Mouse (Mus musculus): ENCODE measurements around the gene Spata13.

Gene Spata13

DNA sequence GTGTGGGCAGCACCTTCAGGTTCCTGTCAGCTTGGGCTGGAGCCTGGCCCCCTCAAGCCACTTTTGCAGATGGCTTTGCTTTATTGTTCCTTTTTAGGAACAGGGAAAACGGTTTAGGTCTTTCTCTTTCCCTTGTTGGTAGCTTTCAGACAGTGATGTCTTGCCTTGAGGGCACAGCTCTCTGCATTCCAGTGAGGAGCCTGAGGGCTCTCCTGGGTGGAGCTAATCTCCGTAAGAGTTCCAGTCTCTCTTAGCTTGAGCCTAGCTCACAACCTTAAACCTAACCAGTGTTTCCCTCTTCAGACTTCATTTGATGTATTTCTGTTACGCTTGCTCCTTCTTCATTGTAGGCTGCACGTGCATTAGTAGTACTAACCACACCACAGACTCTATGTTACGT is 81.9 kb downstream of the Spata13 start:
- DNase-seq (ENCODE audit: low spot score) = no peak

DNA sequence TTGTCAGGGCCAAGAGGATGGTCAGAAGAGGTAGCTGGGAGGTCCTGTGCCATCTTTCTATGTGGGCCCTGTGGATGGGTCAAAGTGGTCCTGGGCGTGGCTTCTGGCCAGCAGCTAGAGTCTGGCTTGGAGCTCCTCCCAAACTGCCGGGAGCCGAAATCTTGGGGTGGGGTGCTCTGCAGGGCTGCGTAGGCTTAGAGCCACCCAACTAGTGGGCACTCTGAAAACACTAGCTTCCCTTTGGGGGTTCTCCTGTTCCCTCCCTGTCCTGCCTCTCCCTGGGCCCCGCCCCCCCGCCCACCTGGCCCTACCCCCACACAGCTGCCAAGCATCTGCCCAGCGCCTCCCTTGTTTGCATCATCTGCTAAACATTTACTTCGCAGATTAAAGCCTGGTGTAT is 87.5 kb downstream of the Spata13 start:
- DNase-seq (ENCODE audit: low spot score) = no peak

DNA sequence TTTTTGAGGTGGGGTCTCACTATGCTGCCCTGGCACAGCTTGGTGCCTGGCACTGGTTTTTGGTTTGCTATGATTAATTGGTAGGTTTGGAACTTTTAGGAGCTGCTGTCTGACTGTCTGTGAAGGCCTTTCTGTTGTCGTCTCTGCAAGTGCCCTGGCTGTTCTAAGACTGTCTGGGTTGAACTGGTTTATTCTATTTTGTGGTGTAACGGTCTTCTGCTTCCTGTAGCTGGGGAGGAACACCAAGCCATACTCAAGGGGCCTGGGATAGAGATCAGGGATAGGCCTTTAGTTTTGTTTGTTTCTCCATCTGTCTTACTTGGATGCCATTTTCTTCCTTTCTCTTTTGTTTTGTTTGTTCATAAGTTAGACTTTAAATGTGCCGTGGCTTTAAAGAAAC is 88.1 kb downstream of the Spata13 start:
- DNase-seq (ENCODE audit: low spot score) = no peak

DNA sequence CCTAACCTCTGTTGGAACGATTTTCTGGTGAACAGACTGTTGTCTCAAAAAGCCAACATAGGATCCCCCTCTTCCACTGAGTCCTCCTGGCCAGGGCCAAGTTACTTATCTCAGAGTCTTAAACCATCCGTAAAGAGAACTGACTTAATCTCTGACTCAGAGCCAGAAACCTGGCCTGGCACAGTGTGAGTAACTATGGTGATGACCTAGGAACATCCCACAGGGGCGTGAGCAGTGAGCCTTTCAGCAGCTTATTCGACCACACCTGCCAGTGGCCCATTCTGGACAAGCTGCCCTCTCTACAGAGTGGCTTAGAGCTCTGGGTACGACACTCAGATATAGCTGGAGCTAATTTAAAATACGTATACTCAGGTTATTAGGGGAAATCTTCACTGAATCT is 92.3 kb downstream of the Spata13 start:
- peak; percentile 48 for DNase-seq (ENCODE audit: low spot score)

DNA sequence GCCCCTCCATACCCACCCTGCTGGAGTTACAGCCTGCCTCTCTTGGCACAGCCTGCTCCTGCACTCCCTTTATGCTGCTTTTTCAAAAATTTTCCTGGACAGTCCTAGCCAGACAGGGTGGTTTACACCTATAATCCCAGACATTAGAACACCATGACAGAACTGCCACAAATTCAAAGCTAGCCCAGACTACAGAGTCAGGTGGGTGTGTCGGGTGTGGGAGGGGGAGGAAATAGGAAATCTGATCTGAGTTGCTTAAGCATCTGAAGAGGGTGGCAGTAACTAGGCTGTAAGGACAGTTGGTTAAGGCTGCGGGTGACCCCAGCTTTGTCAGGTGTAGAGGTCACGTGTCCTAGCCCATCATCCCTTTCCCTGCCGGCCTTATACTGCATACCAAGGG is 93.3 kb downstream of the Spata13 start:
- DNase-seq (ENCODE audit: low spot score) = no peak

DNA sequence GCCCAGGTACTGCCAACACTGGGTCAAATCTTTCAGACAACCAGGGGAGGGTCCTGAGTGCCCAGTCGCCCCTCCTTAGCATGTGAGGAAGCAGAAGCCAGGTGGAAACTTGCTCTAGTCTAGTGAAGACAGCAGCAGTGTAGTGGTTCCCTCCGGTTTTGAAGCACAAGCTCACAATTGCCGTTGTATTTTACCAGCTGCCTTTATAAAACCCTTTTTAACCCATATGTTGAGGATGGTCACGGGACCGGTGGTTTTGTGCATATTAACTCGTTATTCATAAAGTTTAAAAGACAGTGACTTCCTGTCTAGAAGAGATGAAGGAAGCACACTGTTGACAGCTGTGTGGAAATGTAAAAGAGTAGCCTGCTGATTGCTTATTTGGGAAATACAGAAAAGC is 98.3 kb downstream of the Spata13 start:
- no peak for DNase-seq (ENCODE audit: low spot score)

DNA sequence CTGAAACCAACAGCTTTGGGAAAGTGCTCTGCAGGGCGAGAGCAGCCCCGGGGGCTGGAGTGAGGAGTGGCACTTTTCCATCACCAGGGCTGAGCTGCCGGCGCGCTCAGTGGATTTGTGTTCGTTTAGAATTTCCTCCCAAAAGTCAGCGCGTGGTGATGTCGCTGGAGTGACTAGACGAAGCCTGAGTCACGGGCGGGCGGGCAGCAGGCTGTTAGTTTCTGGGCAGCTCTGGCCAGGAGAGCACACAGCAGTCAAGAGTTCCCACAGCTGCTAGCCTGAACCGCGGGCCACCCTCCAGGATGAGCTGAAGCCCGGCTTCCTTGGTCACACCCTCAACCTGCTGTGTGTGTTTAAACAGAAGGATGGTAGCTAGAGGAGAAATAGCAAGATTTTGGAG is 99.0 kb downstream of the Spata13 start:
- peak; percentile 21 for DNase-seq (ENCODE audit: low spot score)

DNA sequence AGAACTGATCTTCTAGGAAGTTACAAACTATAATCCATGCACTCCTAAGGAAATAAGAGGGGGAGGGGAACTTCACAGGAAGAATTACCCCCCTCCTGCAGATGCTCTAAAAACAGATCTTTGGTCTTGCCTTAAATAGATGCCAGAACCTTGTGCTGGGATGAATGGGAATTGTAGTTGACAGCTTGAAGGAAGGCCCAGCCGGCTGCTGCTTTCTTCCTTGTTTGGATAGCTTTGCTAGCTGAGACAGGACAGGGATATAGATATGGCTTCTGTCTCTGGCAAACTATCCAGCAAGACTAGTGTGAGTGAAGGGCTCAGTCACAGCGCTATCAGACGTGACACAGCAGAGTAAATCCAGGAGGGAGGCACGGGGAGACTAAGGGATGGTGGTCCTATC is 99.9 kb downstream of the Spata13 start:
- DNase-seq (ENCODE audit: low spot score) = no peak

DNA sequence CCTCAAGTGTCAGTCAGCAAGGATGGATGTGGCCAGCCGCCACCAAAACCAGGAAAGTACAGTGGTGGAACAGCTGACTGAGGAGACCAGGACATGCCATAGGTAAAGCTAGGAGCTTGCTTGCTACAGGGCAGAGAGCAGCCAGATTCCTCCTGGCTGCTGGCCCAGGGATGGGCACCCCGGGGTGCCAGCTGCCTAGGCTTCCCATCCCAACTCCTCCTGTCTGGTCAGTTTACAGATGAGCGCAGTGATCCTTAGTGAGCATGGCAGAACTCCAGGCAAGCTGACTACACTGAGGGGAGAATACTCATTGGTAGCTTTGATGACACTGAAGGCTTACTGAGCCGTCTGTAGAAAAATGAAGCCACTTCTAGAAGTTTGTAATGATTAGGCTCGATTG is 101.4 kb downstream of the Spata13 start:
- no peak for DNase-seq (ENCODE audit: low spot score)

DNA sequence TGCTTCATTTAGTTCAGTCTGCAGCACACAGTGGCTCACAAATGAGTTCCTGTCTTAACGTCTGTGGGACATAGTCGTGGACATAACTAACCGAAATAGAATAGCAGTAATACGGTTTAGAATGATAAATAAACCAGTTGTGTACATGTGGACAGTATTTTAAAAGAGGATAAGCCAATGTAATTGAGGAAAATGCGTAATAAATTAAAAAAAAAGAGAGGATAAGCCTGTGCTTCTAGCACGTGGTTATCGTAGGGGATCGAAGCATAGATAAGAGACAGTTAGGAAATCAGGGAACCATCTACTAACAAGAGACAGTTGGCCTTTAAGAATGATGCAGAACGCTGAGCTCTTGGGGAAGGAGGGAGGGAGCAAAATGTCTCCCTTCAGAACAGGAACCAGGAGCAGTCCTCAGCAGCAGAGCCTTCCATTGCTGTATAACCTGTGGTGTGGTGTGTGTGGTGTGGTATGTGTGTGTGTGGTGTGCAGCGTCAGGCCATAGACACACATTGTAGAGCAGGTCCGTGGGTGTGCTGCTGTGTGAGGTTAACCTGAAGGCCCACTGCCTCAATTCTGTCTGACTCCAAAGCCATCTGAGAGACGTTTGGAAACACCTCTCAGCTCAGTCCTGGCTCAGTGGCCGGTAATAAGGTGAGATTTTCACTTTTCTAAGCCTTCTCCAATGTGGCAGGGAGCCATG is 102.2 kb downstream of the Spata13 start:
- no peak for DNase-seq (ENCODE audit: low spot score)

DNA sequence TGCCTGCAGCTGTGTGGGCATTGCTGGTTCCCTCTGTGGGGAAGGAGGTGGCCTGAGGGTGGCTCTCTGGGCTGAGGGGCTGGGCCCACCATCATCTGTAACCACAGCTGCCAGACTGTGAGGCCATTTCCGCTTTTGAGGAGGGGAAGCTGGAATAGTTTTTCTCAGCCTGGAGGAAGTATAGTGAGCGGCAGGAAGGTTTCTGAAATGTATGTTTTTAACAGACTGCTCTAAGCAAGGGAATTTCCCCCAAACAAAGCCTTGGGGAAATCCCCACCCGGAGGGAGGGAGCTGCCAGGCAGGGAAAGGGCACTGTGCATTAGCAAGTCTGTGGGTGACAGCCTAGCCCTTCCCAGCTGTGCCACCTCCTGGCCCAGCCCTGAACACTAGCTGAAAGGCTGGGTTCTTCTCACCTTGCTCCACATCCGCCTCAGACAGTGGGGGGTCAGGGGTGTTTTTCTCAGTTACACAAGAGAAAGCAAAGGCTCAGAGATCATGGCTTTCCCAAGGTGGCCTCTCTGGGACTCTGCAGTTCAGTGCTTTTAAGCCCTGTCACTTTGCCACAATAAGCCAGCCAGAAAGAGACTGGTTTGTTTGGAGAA is 102.9 kb downstream of the Spata13 start:
- peak; percentile 22 for DNase-seq (ENCODE audit: low spot score)

DNA sequence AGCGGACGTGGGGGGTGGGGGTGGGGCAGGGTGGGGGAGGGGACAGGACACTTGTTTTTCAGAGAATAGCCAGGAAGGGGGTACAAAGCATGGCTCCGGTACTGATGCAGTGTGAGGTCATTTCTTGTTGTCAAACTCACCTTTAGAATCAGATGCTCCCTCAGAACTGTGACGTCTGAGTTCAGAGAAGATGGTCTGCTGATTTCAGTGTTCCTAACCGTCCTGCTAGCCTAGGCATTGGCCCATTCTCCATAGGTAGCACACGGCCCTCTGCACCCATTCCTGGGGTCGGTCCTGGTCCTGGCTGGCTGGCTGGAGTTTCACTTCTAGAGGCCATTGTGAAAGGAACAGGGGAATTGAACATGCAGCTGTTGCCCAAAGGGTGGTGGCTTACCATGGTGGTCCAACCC is 103.4 kb downstream of the Spata13 start:
- no peak for DNase-seq (ENCODE audit: low spot score)

DNA sequence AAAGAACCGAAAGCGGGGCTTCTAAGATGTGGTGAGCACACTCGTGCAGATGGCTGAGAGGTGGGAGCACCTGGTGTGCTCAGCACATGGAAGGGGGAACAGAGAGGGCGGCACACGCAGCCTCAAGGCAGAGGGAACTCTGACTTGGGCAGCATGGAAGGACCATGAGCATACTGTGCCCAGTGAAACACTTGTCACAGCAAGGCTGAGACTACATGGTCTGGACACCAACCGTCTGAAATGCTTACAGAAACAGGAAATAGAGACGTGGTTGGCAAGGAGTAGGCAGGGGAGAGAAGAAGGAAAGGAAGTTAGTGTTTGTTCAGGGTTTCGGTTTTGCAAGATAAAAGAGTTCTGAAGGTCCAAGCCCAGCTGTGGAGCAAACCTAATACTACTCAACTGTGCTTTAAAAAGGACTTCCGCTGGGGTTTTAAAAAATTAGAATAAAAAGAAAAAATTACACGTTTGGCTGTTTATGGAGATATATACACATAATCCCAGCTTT is 104.7 kb downstream of the Spata13 start:
- DNase-seq (ENCODE audit: low spot score) = no peak

DNA sequence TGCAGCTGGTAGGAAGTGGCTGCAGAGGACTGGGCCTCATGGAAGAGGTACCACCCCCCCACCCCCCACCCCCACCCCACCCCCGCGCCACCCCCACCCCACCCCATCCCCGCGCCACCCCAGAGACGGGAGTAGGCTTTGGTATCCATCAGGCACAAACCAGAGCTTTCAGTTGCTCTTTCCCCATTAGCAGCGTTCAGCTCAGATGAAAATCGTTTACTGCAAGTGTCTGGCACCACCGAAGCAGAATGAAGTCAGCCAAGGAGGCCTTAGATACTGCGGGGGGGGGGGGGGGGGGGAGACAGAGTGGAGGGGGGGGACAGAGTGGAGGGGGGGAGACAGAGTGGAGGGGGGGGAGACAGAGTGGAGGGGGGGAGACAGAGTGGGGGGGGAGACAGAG is 105.4 kb downstream of the Spata13 start:
- DNase-seq (ENCODE audit: low spot score) = no peak

DNA sequence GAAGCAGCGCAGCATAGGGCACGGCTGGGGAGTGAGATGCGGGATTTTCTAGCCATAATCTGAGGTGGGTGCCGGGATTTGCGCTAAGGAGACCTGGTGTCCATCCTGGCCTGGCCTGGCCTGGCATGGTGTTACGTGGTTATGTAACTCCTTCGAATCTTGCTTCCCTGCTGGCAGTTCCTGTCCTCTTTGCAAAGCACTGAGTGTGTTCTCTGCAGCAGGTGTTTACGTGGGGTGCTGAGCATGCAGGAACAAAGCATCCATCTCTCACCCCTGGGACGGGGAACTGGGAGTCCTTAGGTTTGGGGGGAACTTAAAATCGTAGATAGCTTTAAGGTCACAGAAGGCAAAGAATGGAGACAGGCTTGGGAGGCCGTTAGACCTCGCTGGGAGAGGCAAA is 105.8 kb downstream of the Spata13 start:
- peak; percentile 12 for DNase-seq (ENCODE audit: low spot score)

DNA sequence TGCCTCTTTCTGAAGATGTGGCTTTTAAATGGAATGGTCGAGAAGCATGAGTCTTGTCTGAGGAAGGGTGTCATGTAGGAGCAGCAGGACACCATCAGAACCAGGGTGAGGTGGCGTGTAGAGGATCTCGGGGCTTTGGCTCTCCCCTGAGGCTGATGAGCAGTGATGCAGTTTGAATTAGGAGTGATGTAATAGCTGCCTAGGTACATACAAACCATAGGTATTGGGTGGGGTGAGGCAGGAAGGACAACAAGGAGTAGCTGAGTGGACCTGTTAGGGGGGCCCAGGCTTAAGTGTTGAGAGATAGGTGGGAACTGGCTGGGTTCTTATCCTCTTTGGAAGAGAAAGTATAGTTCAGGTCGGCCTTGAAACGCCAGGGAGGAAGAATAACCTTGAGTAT is 106.7 kb downstream of the Spata13 start:
- no peak for DNase-seq (ENCODE audit: low spot score)

DNA sequence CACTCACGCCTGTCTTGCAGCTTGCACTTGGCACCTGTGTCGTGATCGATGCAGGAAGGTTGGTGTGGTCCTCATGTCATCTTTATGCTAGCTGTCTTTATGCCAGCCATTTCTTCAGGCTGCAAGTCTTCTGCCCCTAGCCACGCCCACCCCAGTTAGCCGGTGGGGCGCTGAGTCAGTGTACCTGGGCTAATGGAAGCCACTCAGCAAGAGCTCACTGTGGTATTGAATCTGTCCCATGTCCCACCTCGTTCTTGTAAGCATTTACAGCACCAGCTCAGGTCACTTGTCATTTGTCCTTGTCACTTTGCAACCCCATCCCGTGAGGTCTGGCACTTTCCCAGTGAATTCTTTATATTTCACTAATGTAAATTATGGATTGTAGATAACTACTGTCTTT is 107.2 kb downstream of the Spata13 start:
- no peak for DNase-seq (ENCODE audit: low spot score)

DNA sequence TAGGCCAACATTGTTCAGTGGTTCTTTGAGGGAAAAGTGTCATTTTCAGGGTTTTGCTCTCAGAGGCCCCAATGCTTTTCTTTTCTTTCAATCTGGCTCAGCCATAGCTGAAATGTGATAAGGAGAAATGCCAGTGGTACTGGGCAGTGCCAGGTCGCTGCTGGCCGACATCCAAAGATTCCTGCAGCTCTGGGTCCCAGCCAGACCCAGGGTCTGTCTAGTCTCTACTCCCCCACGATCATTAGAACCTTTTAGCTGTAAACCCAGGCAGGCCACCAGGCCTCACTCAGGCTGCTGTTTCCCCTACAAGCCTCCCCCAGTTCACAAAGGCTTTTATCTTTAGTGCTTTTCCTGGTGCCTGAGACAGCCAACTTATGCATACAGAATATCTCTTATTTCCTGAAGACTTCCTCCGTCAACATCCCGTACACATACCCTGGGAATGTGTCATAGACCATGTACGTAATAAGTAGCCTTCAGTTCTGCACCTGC is 107.7 kb downstream of the Spata13 start:
- peak; percentile 76 for DNase-seq (ENCODE audit: low spot score)

DNA sequence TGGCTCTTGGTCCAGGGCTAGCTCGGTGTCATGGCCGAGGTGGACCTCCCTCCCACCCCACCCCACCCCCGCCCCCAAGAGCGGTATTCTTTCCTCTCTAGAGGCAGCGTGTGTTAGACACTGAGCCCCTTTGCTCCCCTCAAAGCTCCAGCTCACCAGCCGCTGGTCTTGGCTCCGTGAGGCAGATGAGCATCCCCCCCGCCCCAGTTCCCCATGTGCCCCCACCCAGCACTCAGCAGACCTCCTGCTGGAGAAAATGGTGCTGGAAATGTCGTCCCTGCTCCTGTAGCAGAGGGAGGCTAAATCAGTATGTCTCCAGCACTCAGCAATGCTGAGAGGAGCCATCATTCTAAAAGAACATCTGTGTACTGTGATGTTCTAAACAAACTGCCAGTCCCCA is 109.9 kb downstream of the Spata13 start:
- no peak for DNase-seq (ENCODE audit: low spot score)

DNA sequence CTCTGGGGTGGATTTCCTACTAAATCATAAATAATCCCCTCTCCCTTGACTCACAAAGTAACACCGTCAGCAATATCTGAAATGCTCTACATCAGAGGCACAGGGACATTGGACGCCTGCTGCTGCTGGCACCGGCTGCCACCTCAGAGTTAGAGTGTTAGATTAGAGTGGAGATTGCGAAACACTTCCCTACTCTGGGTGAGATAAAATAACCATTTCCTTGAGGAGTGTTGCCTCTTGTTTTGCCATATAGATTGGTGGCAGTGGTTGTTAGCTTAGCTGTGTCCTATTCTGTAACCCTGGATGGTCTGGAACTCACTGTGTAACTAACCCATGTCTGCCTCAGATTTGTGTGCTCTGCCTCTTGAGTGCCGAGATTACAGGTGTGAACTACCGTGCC is 111.4 kb downstream of the Spata13 start:
- DNase-seq (ENCODE audit: low spot score) = no peak

DNA sequence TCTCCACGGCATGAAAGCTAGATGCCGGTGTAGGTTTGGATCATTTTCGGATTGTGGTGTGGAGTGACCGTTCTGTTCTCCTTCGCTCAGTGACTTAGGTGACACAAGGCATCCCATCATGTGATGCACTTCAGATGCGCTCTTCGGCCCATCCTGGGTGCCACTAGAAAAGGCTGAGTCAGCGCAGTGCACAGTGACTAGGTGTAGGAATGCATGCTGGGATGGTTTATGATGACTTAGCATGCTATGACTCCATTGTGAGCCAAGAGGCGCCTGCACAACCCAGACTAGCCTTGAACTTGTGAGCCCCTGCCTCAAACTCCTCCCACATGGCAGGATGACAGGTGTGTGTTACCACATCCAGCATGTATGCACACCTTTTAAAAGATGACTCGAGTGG is 112.3 kb downstream of the Spata13 start:
- no peak for DNase-seq (ENCODE audit: low spot score)

DNA sequence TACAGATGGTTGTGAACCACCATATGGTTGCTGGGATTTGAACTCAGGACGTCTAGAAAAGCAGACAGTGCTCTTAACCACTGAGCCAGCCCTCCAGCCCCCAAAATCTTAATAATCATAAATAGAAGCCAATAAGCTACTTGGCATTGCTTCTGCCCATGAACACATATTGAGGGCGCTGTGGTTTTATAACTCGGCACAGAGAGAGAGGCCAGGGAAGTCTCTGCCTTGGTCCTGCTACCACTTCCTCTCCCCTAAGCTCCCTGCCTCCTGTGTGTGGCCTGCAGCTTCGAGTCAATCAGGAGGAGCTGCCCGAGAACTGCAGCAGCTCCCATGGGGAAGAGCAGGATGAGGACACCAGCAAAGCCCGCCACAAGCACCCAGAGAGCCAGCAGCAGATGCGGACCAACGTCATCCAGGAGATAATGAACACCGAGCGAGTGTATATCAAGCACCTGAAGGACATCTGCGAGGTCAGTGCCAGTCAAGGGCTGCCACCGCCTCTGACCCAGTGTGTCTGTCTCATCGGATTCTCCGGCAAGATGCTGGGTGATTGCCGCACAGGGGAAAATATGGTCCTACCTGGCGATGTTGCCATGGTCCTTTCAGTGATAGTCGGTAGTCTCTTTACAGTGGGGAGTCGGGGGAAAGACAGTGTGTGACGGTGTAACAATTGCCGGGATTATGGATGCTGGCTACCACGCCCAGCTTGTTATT is 113.5 kb downstream of the Spata13 start:
- no peak for DNase-seq (ENCODE audit: low spot score)

DNA sequence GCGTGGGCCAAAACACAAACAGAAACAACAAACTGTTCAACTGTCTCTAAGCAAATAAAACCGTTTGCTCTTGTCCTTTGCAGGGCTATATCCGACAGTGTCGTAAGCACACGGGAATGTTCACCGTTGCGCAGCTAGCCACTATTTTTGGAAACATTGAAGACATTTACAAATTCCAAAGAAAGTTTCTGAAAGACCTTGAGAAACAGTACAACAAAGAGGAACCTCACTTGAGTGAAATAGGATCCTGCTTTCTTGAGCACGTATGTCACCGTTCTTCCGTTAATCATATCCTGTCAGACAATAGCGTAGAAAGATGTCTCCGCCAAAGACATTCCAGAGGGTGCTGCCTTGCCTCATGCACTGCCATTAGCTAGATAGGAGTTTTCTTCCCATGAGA is 116.1 kb downstream of the Spata13 start:
- no peak for DNase-seq (ENCODE audit: low spot score)

Data from ovary, postnatal 36 days (tissue).